Mouse (Mus musculus) embryonic facial prominence, embryonic 14.5 days (tissue): ENCODE measurements at regions not wholly inside any gene's neighbourhood (a gene's known extent, or its start where the extent isn't known, plus 50 kb on each side); places are given as distances from the start of the nearest gene placed in this dataset.

ENCODE experiments used
- ATAC-seq: fragments of 200-750 bp; cut with Nextera tagmentation; 2 replicates; pipeline ENCODE4 v1.8.0; 2017; ENCODE audit warnings: low read depth, moderate number of reproducible peaks, moderate TSS enrichment
- DNase-seq: peaks from one replicate; pipeline ENCODE4 v3.0.0-alpha.2; 2015; ENCODE audit warnings: low spot score
- H3K27ac ChIP-seq: fragments of 300-500 bp; sonication (generic); replicated peaks from 2 replicates; pipeline ENCODE4 v1.5.1; 2014; ENCODE audit warnings: low read depth, mild to moderate bottlenecking, low read length, moderate library complexity
- H3K27me3 ChIP-seq: fragments of 300-500 bp; sonication (generic); replicated peaks from 2 replicates; pipeline ENCODE4 v1.6.1; 2014; ENCODE audit warnings: low read length; ENCODE audit not compliant: control insufficient read depth, insufficient read depth
- H3K36me3 ChIP-seq: fragments of 300-500 bp; sonication (generic); 2 replicates; pipeline ENCODE4 v1.6.1; 2014; ENCODE audit warnings: low read length, mixed read lengths; ENCODE audit not compliant: control insufficient read depth, insufficient read depth
- H3K4me1 ChIP-seq: fragments of 300-500 bp; sonication (generic); 2 replicates; pipeline ENCODE4 v1.6.1; 2014; ENCODE audit warnings: antibody characterized with exemption, low read length; ENCODE audit not compliant: control insufficient read depth, insufficient read depth
- H3K4me2 ChIP-seq: fragments of 300-500 bp; sonication (generic); 2 replicates; pipeline ENCODE4 v1.6.1; 2014; ENCODE audit warnings: low read depth, mild to moderate bottlenecking, low read length, moderate library complexity, mixed read lengths
- H3K4me3 ChIP-seq: fragments of 300-500 bp; sonication (generic); 2 replicates; pipeline ENCODE4 v1.5.1; 2014; ENCODE audit warnings: low read depth, mild to moderate bottlenecking, low read length
- H3K9ac ChIP-seq: fragments of 300-500 bp; sonication (generic); 2 replicates; pipeline ENCODE4 v1.6.1; 2014; ENCODE audit warnings: low read depth, mild to moderate bottlenecking, low read length, moderate library complexity, mixed read lengths
- H3K9me3 ChIP-seq: fragments of 300-500 bp; sonication (generic); 2 replicates; pipeline ENCODE4 v1.6.1; 2016; ENCODE audit warnings: low read length; ENCODE audit not compliant: control insufficient read depth
- WGBS: fragments of 180-500 bp; shearing (Covaris S2); extraction: QIAGEN DNeasy Blood & Tissue Kit; methylation state at CpG from one replicate; pipeline ENCODE4 v1.1.7; 2014; 5-methylcytosine and 5-hydroxymethylcytosine counted together

DNA sequence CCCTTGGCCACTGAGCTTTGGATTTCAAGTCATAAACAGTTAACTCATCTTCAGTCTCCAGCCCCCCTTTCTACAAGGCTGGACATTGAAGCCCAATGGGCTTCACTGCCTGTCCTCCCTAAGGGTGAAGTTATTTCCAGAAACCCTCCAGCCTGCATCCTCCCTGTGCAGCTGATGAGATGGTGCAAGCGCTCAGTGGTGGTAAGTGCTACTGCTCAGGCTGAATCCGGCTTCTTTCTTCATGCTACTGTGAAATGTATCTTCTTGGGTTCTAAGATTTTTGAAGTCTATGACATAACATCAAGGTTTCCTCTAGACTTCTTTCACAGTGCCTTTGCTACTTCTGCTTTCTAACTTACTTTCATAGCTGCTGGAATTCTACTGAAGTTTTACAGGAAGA lies 237.9 kb upstream of the Foxq1 start:
- no peaks in the 10 kb centered on the region for H3K36me3 ChIP-seq
- H3K4me3 ChIP-seq: no peak overlapping the region
- no peak overlapping the region for H3K9ac ChIP-seq
- WGBS: 85% methylated on average over 2 of the region's 2 CpGs
- no peaks in the 10 kb centered on the region for H3K27me3 ChIP-seq
- DNase-seq (no peak), ATAC-seq (no peak)
- H3K4me1 ChIP-seq: 0 out of 2 replicates have a peak, but pooled peaks cover 2% of the 10 kb centered on the region
- H3K27ac ChIP-seq: no peak overlapping the region
- no peaks in the 10 kb centered on the region for H3K9me3 ChIP-seq
- H3K4me2 ChIP-seq: no peak overlapping the region

- Histone ChIP-seq H3K4me3 (no peak overlapping the region), H3K27me3 (no peaks in the 10 kb centered on the region), H3K36me3 (no peaks in the 10 kb centered on the region), H3K27ac (no peak overlapping the region), H3K9me3 (no peaks in the 10 kb centered on the region), H3K9ac (no peak overlapping the region), H3K4me1 (no peaks in the 10 kb centered on the region), H3K4me2 (no peak overlapping the region)
- WGBS: 31% methylated on average over 2 of the region's 2 CpGs
- no peak for DNase-seq
- ATAC-seq: no peak
Measured at GRCm38 (mm10) chr13:31321411-31321810, 234.5 kb upstream of the Foxq1 start.

- Histone ChIP-seq H3K4me3 (no peak overlapping the region), H3K27me3 (no peaks in the 10 kb centered on the region), H3K27ac (no peak overlapping the region), H3K4me2 (no peak overlapping the region), H3K36me3 (no peaks in the 10 kb centered on the region), H3K4me1 (no peaks in the 10 kb centered on the region), H3K9ac (no peak overlapping the region), H3K9me3 (no peaks in the 10 kb centered on the region)
- ATAC-seq: no peak
- WGBS: 67% methylated on average over 12 of the region's 12 CpGs
- no peak for DNase-seq
Measured at GRCm38 (mm10) chr13:31326269-31326851, 229.6 kb upstream of the Foxq1 start.

- WGBS: 74% methylated on average over 7 of the region's 7 CpGs
- no peak overlapping the region for H3K9ac ChIP-seq
- no peaks in the 10 kb centered on the region for H3K27me3 ChIP-seq
- no peaks in the 10 kb centered on the region for H3K4me1 ChIP-seq
- H3K4me3 ChIP-seq: no peak overlapping the region
- no peaks in the 10 kb centered on the region for H3K36me3 ChIP-seq
- ATAC-seq: peak; percentile 65
- H3K9me3 ChIP-seq: no peaks in the 10 kb centered on the region
- H3K27ac ChIP-seq: no peak overlapping the region
- H3K4me2 ChIP-seq: no peak overlapping the region
- DNase-seq: peak; percentile 51
Measured at GRCm38 (mm10) chr13:31327511-31327951, 228.4 kb upstream of the Foxq1 start.

DNA sequence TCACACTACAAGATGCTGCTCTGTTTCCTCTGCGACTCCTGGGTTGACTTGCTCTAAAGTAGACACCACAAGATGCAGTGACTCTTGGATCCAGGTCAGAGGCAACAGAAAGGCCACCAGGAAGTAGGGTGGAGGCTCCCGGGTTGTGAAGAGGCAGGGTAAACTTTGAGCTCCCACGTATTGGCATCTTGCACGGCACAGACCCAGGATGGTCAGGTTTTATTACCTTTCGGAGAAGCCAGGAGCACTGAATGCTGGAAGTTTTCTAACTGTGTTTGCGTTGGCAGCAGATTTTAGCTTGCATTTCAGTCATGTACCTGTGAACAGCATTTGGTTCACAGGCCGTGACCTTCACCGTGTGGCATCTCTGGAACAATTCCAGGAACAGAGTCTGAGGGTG lies 227.2 kb upstream of the Foxq1 start:
- H3K27me3 ChIP-seq: no peaks in the 10 kb centered on the region
- WGBS: 78% methylated on average over 8 of the region's 8 CpGs
- ATAC-seq: no peak

GRCm38 (mm10) chr13:31330731-31331130 lies 225.2 kb upstream of the Foxq1 start:
- DNase-seq (no peak), ATAC-seq (no peak)
- 57% methylated on average over 5 of the region's 5 CpGs for WGBS
- Histone ChIP-seq H3K36me3 (no peaks in the 10 kb centered on the region), H3K4me1 (no peaks in the 10 kb centered on the region), H3K9ac (no peak overlapping the region), H3K4me3 (no peak overlapping the region), H3K27me3 (no peaks in the 10 kb centered on the region), H3K27ac (no peak overlapping the region), H3K4me2 (no peak overlapping the region), H3K9me3 (no peaks in the 10 kb centered on the region)

More for the DNA sequence above, 227.2 kb upstream of the Foxq1 start:
- Histone ChIP-seq H3K27ac (no peak overlapping the region), H3K36me3 (no peaks in the 10 kb centered on the region), H3K9me3 (no peaks in the 10 kb centered on the region), H3K4me1 (no peaks in the 10 kb centered on the region), H3K4me3 (no peak overlapping the region), H3K9ac (no peak overlapping the region), H3K4me2 (no peak overlapping the region)
- DNase-seq: no peak

DNA sequence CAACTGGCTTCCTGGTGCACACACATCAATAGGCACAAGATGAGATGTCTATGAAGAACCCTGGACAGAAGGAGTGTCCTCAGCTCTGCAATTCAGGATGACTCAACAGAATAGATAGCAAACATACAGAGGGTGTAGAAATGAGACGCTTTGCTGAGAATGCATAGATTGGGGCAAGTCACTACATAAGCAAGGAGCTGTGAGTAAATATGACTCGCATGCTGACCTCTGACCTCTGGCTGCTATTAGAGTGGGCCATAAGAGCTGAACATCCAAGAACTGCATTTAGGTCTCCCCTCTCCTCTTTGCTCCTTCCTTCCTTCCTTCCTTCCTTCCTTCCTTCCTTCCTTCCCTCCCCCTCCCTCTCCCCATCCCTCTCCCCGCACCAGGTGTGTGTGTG lies 221.0 kb upstream of the Foxq1 start:
- Histone ChIP-seq H3K36me3 (no peaks in the 10 kb centered on the region), H3K9ac (no peak overlapping the region), H3K4me3 (no peak overlapping the region), H3K4me1 (no peaks in the 10 kb centered on the region), H3K9me3 (no peaks in the 10 kb centered on the region), H3K27me3 (no peaks in the 10 kb centered on the region), H3K27ac (no peak overlapping the region), H3K4me2 (no peak overlapping the region)
- 88% methylated on average over 3 of the region's 3 CpGs for WGBS
- ATAC-seq: no peak
- no peak for DNase-seq

DNA sequence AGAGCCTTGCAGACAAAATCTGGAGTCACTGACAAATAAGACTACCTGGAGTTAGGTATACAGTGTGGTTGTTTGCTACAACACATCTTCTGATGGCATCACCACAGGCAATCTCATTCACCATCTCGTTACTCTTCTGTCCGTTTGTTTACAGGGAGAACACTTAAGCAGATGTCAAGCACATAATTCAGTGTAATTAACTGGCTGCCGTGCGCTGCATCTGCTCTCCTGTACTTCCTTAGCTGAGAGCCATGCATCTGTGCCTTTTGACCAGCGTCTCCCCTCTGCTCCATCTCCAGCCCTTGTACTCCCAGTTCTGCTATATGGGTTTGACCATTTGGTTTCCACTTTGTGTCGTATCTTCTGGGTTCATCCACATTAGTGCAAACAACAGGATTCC lies 218.3 kb upstream of the Foxq1 start:
- Histone ChIP-seq H3K9me3 (no peaks in the 10 kb centered on the region), H3K27me3 (no peaks in the 10 kb centered on the region), H3K27ac (no peak overlapping the region), H3K9ac (no peak overlapping the region), H3K36me3 (no peaks in the 10 kb centered on the region), H3K4me2 (no peak overlapping the region), H3K4me3 (no peak overlapping the region), H3K4me1 (no peaks in the 10 kb centered on the region)
- no peak for DNase-seq
- 47% methylated on average over 6 of the region's 6 CpGs for WGBS
- no peak for ATAC-seq

DNA sequence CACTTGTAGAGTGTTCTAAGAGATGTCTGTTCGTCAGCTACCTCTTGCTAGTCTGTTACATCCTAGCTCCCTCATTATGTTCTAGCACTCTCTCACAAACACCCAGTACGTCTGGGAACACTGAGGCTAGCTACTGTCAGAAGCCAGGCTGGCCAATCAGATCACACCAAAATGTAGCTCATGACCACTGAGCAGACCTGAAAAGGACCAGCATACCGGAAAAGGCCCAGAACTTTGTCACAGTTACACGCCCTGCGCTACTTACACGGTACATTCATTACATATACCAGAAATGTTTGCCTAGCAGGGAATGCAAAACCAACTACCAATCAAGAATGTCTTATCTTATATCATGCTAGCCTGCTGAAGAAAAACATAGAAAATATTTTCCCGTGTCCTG lies 216.5 kb upstream of the Foxq1 start:
- no peaks in the 10 kb centered on the region for H3K4me1 ChIP-seq
- no peak for ATAC-seq
- H3K9ac ChIP-seq: no peak overlapping the region
- H3K4me3 ChIP-seq: no peak overlapping the region
- no peak overlapping the region for H3K4me2 ChIP-seq
- H3K36me3 ChIP-seq: no peaks in the 10 kb centered on the region
- no peaks in the 10 kb centered on the region for H3K27me3 ChIP-seq
- H3K9me3 ChIP-seq: no peaks in the 10 kb centered on the region
- no peak for DNase-seq
- no peak overlapping the region for H3K27ac ChIP-seq
- 87% methylated on average over 7 of the region's 7 CpGs for WGBS
